In the genomic region with DNA sequence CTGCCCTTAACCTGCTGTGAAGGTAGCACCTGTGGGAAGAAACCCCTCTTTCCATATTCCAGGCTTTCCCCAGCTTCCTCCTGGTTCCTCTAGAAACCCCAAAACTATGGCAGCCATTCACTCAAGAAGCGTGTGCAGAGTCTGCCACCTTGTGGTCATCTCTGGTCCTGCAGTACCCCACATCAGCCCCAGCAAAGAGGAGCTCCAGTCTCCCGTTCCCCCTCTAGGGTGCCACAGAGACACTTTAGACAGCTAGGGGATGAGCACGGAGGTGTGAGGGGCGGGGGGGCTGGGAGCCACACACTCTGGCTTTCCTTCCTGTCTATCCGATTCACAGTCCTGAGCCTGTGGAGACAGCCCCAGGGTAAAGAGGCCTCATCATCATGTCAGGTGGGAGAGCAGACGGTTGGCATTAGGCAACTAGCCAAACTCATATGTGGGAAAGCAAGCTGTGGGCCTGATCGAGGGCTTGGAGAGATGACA, we compare ENCODE assay signal across 7 mouse cellular contexts.
DNase-seq lines count a peak whose midpoint lies in the region; ATAC-seq and TF ChIP-seq lines count a peak whose summit lies in the region.

No protein-coding gene starts in this region.

- no peak overlapping the region for H3K9ac ChIP-seq in midbrain, embryonic 12.5 days (replicated peaks)

- WGBS in midbrain, embryonic 12.5 days, result 20% methylated on average over 7 of the region's 7 CpGs
- 18% methylated on average over 7 of the region's 7 CpGs for WGBS in small intestine, adult 2 months

- H3K4me1 ChIP-seq in midbrain, embryonic 12.5 days, result 0 out of 2 replicates have a peak, but pooled peaks cover 4% of the 10 kb centered on the region
- H3K4me1 ChIP-seq in small intestine, adult 2 months (ENCODE audit: control insufficient read depth, insufficient read depth, insufficient read length, low read length), result no peaks in the 10 kb centered on the region

- no peak overlapping the region for H3K4me2 ChIP-seq in midbrain, embryonic 12.5 days (replicated peaks)

- no peaks in the 10 kb centered on the region for H3K36me3 ChIP-seq in midbrain, embryonic 12.5 days
- no peaks in the 10 kb centered on the region for H3K36me3 ChIP-seq in small intestine, adult 2 months (ENCODE audit: control insufficient read depth, insufficient read depth, low read length)

- no peak for TF ChIP-seq POLR2A in small intestine, adult 2 months (IDR thresholded peaks at IDR 0.05; ENCODE audit: low read depth, low read length)

- peaks cover 21% of the 10 kb centered on the region for H3K27me3 ChIP-seq in midbrain, embryonic 12.5 days
- H3K27me3 ChIP-seq in small intestine, adult 2 months (ENCODE audit: control insufficient read depth, insufficient read depth, low read length), result no peaks in the 10 kb centered on the region

- peak; percentile 84; the same call in 1 of the 2 replicates for TF ChIP-seq CTCF in small intestine, adult 2 months (IDR thresholded peaks at IDR 0.05; ENCODE audit: extremely low read depth, insufficient read length, insufficient replicate concordance, low read depth, low read length)

- ATAC-seq in midbrain, embryonic 12.5 days (ENCODE audit: low FRiP score, low read depth), result peak; percentile 55

- no peak overlapping the region for H3K4me3 ChIP-seq in midbrain, embryonic 12.5 days
- H3K4me3 ChIP-seq in small intestine, adult 2 months (ENCODE audit: low read depth, low read length), result no peak overlapping the region

- H3K27ac ChIP-seq in midbrain, embryonic 12.5 days (replicated peaks), result no peak overlapping the region
- H3K27ac ChIP-seq in small intestine, adult 2 months (ENCODE audit: insufficient read depth, low read depth, low read length), result no peak overlapping the region

- DNase-seq in ZHBTc4 (ENCODE audit: low read depth, low spot score), result peak; percentile 87
- DNase-seq in cerebellum, adult 9-11 months, result peak; percentile 73
- DNase-seq in frontal cortex, postnatal 14 days (ENCODE audit: low spot score in 2 of 2), result peak; percentile 73 to 83
- DNase-seq in hindlimb bud, embryonic 11.5 days (ENCODE audit: extremely low spot score, low read depth, low spot score), result peak; percentile 69
- peak; percentile 36 to 81 for DNase-seq in left cerebral cortex, adult 8-10 months (ENCODE audit: low spot score in 2 of 2)

- no peaks in the 10 kb centered on the region for H3K9me3 ChIP-seq in midbrain, embryonic 12.5 days
